Mouse (Mus musculus) small intestine, adult 2 months (tissue): ENCODE data around the gene Ipo11. TPM values are rescaled to one million over a fixed set of nuclear protein-coding genes. Genes with fewer than 3 reads are reported as not detected.

ENCODE experiments used
- H3K27ac ChIP-seq: fragments of 200-500 bp; 2 replicates; pipeline ENCODE4 v1.5.1; 2012; ENCODE audit warnings: low read depth, low read length, control low read depth, inconsistent platforms; ENCODE audit not compliant: insufficient read depth
- H3K27me3 ChIP-seq: fragments of 200-500 bp; 2 replicates; pipeline ENCODE4 v1.6.1; 2012; ENCODE audit warnings: mild to moderate bottlenecking, moderate library complexity, low read length, inconsistent platforms; ENCODE audit not compliant: control insufficient read depth, insufficient read depth
- H3K36me3 ChIP-seq: fragments of 200-500 bp; 2 replicates; pipeline ENCODE4 v1.6.1; 2012; ENCODE audit warnings: mild to moderate bottlenecking, low read length, control low read depth, inconsistent platforms; ENCODE audit not compliant: control insufficient read depth, insufficient read depth
- H3K4me1 ChIP-seq: fragments of 200-500 bp; 2 replicates; pipeline ENCODE4 v1.6.1; 2012; ENCODE audit warnings: low read length, inconsistent platforms, mixed read lengths; ENCODE audit not compliant: control insufficient read depth, insufficient read depth, insufficient read length
- H3K4me3 ChIP-seq: fragments of 200-500 bp; 2 replicates; pipeline ENCODE4 v1.5.1; 2012; ENCODE audit warnings: low read depth, mild to moderate bottlenecking, control low read depth, inconsistent platforms, low read length, moderate library complexity
- CTCF ChIP-seq: fragments of 200-500 bp; IDR thresholded peaks from 2 replicates; pipeline ENCODE4 v1.5.1; 2012; ENCODE audit warnings: low read depth, mild to moderate bottlenecking, control low read depth, inconsistent platforms, low read length, moderate library complexity, mixed read lengths; ENCODE audit not compliant: insufficient replicate concordance, insufficient read length; ENCODE audit errors: extremely low read depth
- POLR2A ChIP-seq: fragments of 200-500 bp; IDR thresholded peaks from 2 replicates; pipeline ENCODE4 v1.6.1; 2012; ENCODE audit warnings: low read depth, mild to moderate bottlenecking, control low read depth, inconsistent platforms, low read length, moderate library complexity
- WGBS: fragments of 180-500 bp; shearing (Covaris S2); methylation state at CpG from one replicate; pipeline ENCODE4 v1.1.7; 2018; 5-methylcytosine and 5-hydroxymethylcytosine counted together
- polyA plus RNA-seq: library from polyadenylated mRNA; depleted of rRNA; stranded (reverse); fragments of >200 nt; gene quantifications from 2 replicates; pipeline ENCODE4 v1.2.3, GENCODE M21; 2012

Gene Ipo11
- polyA plus RNA-seq, 1 experiment, result 5.6 TPM

DNA sequence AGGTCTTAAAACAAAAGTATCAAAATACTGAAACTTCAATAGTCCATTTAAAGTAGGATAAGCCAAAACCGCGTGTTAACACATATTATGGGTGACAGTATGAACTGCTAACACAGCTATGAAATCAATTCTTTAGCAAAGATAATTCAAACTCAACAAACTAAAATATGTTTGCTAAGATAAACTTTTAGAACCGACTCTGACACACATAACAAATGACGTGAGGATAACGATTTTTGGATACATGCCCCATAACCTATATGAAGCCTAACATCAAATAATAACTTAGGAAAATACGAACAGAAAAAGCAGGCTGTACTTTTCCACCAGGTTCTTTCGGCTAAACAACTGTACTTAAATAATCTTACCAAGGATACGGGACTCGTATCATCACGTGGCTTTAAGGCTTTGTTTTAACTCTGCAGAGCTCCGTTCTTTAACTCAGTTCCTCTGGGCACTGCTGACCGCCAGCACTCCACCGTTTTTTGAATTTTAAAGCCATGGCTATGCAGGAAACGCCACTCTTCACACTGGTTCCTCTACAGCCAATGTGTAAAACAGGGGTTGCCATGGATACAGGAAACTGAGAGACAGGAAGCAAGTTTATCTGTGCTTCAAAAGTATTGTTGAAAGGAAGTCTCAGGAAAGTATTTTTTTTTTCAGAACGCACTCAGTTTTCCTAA is 100.8 kb downstream of the Ipo11 start:
- Histone ChIP-seq H3K4me1 (no peaks in the 10 kb centered on the region), H3K36me3 (peaks cover 3% of the 10 kb centered on the region; the same call in 1 of the 2 replicates), H3K27me3 (no peaks in the 10 kb centered on the region), H3K27ac (no peak overlapping the region), H3K4me3 (peak overlapping the region; percentile 14; the same call in 1 of the 2 replicates)
- TF ChIP-seq POLR2A, result no peak
- no peak for TF ChIP-seq CTCF
- WGBS, result 62% methylated on average over 15 of the region's 15 CpGs

DNA sequence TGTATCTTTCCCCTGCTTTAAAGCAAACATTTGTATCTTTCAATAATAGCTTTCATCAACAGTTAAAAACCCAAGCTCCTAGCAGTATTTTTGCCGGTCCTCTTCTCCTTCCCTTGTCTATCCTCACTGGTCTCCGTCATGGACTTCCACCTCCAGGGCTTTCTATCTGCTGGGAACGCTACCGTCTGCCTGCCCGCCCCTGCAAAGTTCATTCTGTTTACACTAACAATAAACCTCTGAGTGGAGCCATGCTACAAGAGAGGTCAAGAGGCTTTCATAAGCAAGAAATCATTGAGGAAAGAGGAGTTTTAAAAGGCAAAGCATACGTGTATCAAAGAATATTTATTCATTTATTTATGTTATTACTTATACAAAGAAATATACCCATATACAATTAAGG is 106.7 kb downstream of the Ipo11 start:
- H3K4me1 ChIP-seq, result 0 out of 2 replicates have a peak, but pooled peaks cover 2% of the 10 kb centered on the region
- 0 out of 2 replicates have a peak, but pooled peaks cover 2% of the 10 kb centered on the region for H3K36me3 ChIP-seq
- no peak overlapping the region for H3K4me3 ChIP-seq
- no peak overlapping the region for H3K27ac ChIP-seq
- WGBS, result 60% methylated on average over 6 of the region's 6 CpGs
- TF ChIP-seq POLR2A (no peak), CTCF (no peak)
- no peaks in the 10 kb centered on the region for H3K27me3 ChIP-seq

DNA sequence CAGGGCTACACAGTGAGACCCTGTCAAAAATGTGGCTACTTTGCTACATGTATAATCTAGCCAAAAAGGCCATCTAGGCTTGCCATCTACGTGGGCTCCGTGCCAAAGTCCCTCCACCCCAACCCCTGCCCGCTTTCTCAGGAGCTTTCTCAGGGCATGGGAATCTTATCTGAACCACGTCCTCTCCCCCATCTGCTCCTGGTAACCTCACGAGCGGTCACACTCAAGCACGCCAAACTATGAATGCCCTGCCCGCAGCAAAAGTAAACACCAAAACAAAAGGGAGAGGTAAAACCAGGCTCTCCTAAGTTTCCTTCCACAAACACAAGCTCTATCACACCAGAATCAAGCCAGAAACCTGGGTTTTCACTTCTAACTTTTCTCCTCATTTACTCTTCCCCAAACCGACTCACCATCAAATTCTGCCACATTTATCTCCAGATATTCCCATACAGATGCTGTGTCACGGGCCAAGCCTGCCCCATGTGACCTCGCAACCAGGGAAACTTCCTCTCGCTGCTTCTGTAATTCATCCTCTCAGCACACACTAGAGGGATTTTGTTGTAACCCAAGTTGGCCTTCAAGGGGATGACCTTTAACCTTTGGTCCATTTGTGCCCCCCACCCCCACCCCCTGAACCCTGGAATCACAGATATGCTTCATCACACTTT is 107.3 kb downstream of the Ipo11 start:
- Histone ChIP-seq H3K27me3 (no peaks in the 10 kb centered on the region), H3K36me3 (0 out of 2 replicates have a peak, but pooled peaks cover 2% of the 10 kb centered on the region), H3K4me3 (no peak overlapping the region), H3K4me1 (0 out of 2 replicates have a peak, but pooled peaks cover 2% of the 10 kb centered on the region), H3K27ac (no peak overlapping the region)
- TF ChIP-seq CTCF (no peak), POLR2A (no peak)
- WGBS, result 79% methylated on average over 12 of the region's 12 CpGs

DNA sequence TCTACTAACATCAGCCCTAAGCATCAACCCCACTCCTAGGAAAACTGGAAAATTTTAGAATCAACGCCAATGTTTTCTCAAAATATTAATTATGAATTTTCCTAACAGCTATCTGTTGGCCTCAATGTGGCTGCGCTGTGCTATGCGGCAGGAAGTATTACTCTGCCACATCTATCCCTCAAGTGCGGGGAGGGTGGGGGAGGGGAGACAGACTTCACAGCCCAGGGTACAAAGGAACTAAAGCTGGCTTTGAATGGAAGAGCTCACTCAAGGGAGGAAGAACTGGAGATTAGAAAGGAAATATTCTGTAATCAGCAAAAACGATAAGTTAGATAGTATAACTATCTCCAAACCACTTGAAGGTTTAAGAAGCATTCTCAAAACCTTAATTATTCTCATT is 111.1 kb downstream of the Ipo11 start:
- no peak for TF ChIP-seq CTCF
- no peak for TF ChIP-seq POLR2A
- H3K36me3 ChIP-seq, result peaks cover 2% of the 10 kb centered on the region; the same call in 1 of the 2 replicates
- 0 out of 2 replicates have a peak, but pooled peaks cover 2% of the 10 kb centered on the region for H3K4me1 ChIP-seq
- WGBS, result 85% methylated on average over 5 of the region's 5 CpGs
- H3K4me3 ChIP-seq, result no peak overlapping the region
- H3K27ac ChIP-seq, result no peak overlapping the region
- H3K27me3 ChIP-seq, result no peaks in the 10 kb centered on the region

DNA sequence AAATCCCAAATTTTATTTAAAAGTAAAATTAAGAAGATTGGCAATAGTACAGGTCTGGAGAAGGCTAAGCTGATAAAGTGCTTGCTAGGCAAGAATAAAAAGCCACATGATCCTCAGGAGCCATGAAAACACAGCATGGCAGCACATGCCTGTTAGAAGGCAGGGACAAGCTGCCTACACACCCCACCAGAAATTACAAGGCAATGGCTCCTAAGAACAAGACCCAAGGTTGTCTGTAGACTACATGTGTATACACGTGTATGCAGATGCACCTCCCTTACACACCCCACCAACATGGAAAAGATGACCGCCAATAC is 112.9 kb downstream of the Ipo11 start:
- H3K4me3 ChIP-seq, result no peak overlapping the region
- peaks cover 2% of the 10 kb centered on the region; the same call in 1 of the 2 replicates for H3K36me3 ChIP-seq
- no peaks in the 10 kb centered on the region for H3K27me3 ChIP-seq
- no peak overlapping the region for H3K27ac ChIP-seq
- WGBS, result 85% methylated on average over 2 of the region's 2 CpGs
- no peaks in the 10 kb centered on the region for H3K4me1 ChIP-seq
- TF ChIP-seq POLR2A, result no peak
- TF ChIP-seq CTCF, result no peak

DNA sequence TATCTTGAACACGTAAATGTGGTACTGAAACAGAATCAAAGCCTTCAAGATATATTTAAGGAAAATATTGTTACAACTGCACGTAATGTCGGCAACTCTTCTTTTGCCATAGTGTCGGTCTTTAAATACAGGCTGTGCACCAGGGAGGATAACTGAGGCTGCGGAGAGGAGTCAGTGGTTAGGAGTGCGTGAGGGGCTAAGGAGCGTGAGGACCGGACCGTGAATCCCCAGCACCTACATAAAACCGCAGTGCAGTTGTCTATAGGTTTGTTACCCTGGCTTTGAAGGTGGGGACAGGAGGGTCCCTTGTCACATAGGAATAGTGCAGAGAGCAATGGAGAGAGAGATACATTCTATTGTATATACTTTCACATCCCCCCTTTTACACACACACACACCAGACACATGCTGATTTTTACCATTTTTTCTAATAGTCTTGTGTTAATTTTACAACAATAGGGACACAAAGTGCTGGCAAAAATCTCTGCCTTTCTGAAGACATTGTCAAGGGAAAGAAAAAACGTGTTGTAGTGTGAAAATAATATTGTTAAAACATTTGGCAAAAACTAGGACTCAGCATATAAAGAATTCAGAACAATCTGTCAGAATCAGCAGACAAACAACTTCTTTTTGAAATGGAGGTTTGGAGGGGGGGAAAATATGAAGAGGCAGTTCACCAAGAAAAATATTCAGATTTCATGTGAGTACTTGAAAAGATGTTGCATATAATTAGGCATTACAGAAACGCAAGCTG is 113.5 kb downstream of the Ipo11 start:
- H3K4me3 ChIP-seq, result no peak overlapping the region
- WGBS, result 93% methylated on average over 12 of the region's 12 CpGs
- H3K4me1 ChIP-seq, result no peaks in the 10 kb centered on the region
- no peak for TF ChIP-seq CTCF
- TF ChIP-seq POLR2A, result no peak
- no peaks in the 10 kb centered on the region for H3K27me3 ChIP-seq
- no peak overlapping the region for H3K27ac ChIP-seq
- peaks cover 2% of the 10 kb centered on the region; the same call in 1 of the 2 replicates for H3K36me3 ChIP-seq

DNA sequence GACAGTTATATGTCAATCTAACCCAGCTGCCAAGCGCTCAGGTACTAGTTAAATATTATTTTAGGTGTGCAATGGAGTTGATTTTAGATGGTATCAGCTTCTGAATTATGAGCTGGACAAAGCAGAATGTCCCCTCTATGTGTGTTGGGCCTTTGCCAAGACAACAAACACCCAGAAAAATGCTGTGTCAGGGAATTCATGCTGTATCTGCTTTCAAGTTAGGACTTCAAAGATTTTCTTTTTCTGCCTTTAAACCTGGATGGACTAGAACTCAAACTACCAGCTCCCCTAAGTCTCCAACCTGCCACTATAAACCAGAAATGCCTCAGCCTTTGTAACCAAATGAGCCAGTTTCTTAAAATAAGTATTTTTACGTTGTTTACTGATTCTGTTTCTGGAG is 116.6 kb downstream of the Ipo11 start:
- WGBS, result 83% methylated on average over 2 of the region's 2 CpGs
- no peak overlapping the region for H3K4me3 ChIP-seq
- no peak overlapping the region for H3K27ac ChIP-seq
- TF ChIP-seq CTCF, result no peak
- TF ChIP-seq POLR2A, result no peak
- no peaks in the 10 kb centered on the region for H3K27me3 ChIP-seq
- H3K4me1 ChIP-seq, result no peaks in the 10 kb centered on the region
- peaks cover 2% of the 10 kb centered on the region; the same call in 1 of the 2 replicates for H3K36me3 ChIP-seq
